Mouse (Mus musculus) intestine, embryonic 16.5 days (tissue): ENCODE results near the gene Srcin1. TPM values are rescaled to one million over a fixed set of nuclear protein-coding genes. Genes with fewer than 3 reads are reported as not detected.

Experiments
- ATAC-seq: fragments of 200-750 bp; cut with Nextera tagmentation; 2 replicates; pipeline ENCODE4 v1.8.0; 2017; ENCODE audit warnings: moderate TSS enrichment, moderate library complexity
- H3K27ac ChIP-seq: fragments of 300-500 bp; sonication (generic); 2 replicates; pipeline ENCODE4 v1.5.1; 2014; ENCODE audit warnings: mild to moderate bottlenecking, low read length
- H3K27me3 ChIP-seq: fragments of 300-500 bp; sonication (generic); replicated peaks from 2 replicates; pipeline ENCODE4 v1.6.1; 2014; ENCODE audit warnings: low read length, control low read depth, mixed read lengths; ENCODE audit not compliant: control insufficient read depth, insufficient read depth
- H3K36me3 ChIP-seq: fragments of 300-500 bp; sonication (generic); 2 replicates; pipeline ENCODE4 v1.6.1; 2014; ENCODE audit warnings: low read length, control low read depth; ENCODE audit not compliant: control insufficient read depth, insufficient read depth
- H3K4me1 ChIP-seq: fragments of 300-500 bp; sonication (generic); 2 replicates; pipeline ENCODE4 v1.6.1; 2014; ENCODE audit warnings: low read length, control low read depth, mixed read lengths; ENCODE audit not compliant: control insufficient read depth, insufficient read depth
- H3K4me2 ChIP-seq: fragments of 300-500 bp; sonication (generic); 2 replicates; pipeline ENCODE4 v1.6.1; 2014; ENCODE audit warnings: low read depth, low read length, control low read depth
- H3K4me3 ChIP-seq: fragments of 300-500 bp; sonication (generic); 2 replicates; pipeline ENCODE4 v1.5.1; 2014; ENCODE audit warnings: mild to moderate bottlenecking, low read length
- H3K9ac ChIP-seq: fragments of 300-500 bp; sonication (generic); 2 replicates; pipeline ENCODE4 v1.6.1; 2014; ENCODE audit warnings: low read depth, low read length
- H3K9me3 ChIP-seq: fragments of 300-500 bp; sonication (generic); 2 replicates; pipeline ENCODE4 v1.6.1; 2016; ENCODE audit warnings: low read length, control low read depth; ENCODE audit not compliant: control insufficient read depth
- WGBS: fragments of 180-500 bp; shearing (Covaris S2); extraction: QIAGEN DNeasy Blood & Tissue Kit; methylation state at CpG from one replicate; pipeline ENCODE4 v1.1.7; 2014; 5-methylcytosine and 5-hydroxymethylcytosine counted together
- polyA plus RNA-seq: library from polyadenylated mRNA; unstranded; fragments of >200 nt; fragmentation: Nextera tagmentation; extraction: Ambion mirVana; gene quantifications from 2 replicates; pipeline ENCODE4 v1.2.1, GENCODE M21; 2015

Gene Srcin1
- polyA plus RNA-seq, 1 experiment from 2014 or later, result 0.12 TPM

DNA sequence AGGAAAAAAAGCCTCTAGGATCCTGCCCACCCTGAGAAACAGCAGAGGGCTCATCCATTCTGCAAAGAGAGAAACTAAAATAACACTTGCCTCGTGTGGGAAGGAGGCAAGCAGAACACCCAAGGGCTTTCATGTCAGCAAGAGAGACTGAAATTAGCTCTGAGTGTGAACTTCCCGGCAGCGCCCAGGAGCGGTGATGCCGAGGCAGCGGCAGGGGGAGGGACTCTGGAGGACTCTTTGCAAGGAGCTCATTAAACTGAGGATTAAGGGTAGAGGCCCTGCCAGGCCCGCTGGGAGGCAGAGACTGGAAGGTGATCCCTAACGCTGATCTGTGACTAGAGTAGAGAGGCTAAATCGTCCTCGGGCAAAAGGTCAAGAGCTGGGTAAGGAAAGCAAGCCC is 13.2 kb upstream of the Srcin1 start:
- no peak for ATAC-seq
- H3K4me2 ChIP-seq, result no peak overlapping the region

DNA sequence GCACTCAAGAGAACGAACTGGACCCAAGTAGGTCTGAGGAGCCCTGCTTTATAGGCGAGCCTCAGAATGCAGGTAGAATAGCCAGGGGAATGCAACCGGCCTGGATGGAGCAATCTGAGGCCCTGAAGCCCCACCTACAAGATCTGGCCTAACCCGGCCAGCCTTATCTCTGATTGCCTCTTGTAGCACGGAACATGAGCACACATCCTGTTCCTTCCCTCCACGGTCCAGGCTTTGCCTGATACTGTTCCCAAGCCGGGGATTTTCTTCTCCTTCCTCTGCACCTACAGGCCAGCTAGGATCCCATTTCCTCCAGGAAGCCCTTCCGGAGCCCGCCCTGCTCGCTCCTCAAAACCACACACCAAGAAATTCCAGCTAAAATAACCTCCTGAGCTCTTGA is 9.9 kb upstream of the Srcin1 start:
- Histone ChIP-seq H3K9me3 (no peaks in the 10 kb centered on the region), H3K4me1 (peaks cover 6% of the 10 kb centered on the region; the same call in 1 of the 2 replicates), H3K4me3 (no peak overlapping the region), H3K27me3 (no peaks in the 10 kb centered on the region), H3K4me2 (no peak overlapping the region), H3K27ac (no peak overlapping the region), H3K9ac (peak overlapping the region; percentile 24; the same call in 1 of the 2 replicates), H3K36me3 (no peaks in the 10 kb centered on the region)
- WGBS, result 41% methylated on average over 10 of the region's 10 CpGs
- ATAC-seq, result peak; percentile 97

More for the DNA sequence above, 13.2 kb upstream of the Srcin1 start:
- Histone ChIP-seq H3K4me1 (peaks cover 6% of the 10 kb centered on the region; the same call in 1 of the 2 replicates), H3K27me3 (no peaks in the 10 kb centered on the region), H3K9me3 (no peaks in the 10 kb centered on the region), H3K27ac (no peak overlapping the region), H3K36me3 (no peaks in the 10 kb centered on the region), H3K9ac (no peak overlapping the region), H3K4me3 (no peak overlapping the region)
- 15% methylated on average over 10 of the region's 10 CpGs for WGBS

DNA sequence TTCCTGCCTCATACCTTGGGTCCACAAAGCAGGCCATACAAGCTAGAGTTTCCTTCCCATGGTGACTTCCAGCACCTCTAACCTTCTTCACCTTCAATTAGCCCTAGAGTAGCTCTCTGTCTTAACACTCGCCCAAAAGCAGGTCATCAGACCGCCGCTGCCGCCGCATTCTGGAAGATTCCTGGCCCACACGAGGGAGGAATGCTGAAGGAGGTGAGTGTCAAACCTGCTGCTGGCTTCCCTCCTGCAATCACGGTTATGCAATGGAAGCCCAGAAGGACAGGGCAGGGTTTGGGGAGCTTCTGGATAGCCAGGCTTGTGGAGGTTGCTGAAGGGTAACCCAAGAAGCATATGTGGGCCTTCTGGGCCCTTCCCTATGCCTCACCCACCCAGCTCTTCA is 8.5 kb upstream of the Srcin1 start:
- Histone ChIP-seq H3K9ac (no peak overlapping the region), H3K4me1 (peaks cover 6% of the 10 kb centered on the region; the same call in 1 of the 2 replicates), H3K27ac (no peak overlapping the region), H3K4me2 (no peak overlapping the region), H3K4me3 (no peak overlapping the region), H3K27me3 (0 out of 2 replicates have a peak, but pooled peaks cover 2% of the 10 kb centered on the region), H3K9me3 (no peaks in the 10 kb centered on the region), H3K36me3 (no peaks in the 10 kb centered on the region)
- no peak for ATAC-seq
- WGBS, result 75% methylated on average over 7 of the region's 7 CpGs

DNA sequence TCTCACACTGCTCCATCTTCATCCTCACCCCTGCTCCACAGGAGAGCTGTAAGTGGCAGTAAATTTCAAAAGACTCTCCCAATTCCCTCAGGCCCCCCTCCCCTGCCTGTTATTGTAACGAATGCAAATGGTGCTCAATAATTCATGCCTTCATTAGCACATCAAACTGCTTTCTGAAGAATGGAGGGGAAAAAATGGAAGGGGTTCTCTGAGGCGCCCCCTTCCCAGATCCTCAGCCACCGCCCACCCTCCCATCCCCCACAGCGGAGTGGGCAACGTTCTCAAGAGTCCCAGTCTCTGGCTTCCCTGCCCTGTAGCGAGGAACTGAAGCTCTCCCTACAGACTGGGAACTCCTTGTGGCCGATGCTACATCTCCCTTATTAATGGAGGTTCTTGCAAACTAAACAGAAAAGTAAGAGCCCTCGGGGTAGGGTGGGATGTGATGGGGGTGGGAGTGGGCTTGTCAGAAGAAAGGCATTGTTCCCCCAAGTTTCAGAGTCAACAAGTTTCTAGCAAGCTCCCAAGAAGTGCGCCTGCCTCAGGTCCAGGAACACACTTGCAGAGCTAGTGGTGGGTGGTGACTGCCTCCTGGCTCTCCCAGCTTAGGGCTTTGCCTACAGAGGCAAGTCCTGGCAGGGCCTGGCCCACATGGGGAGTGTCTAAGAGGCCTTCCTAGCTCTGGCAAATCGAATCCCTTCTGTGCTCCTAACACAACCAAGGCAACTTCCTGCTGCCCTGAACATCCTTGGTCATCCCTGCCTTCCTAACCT is 3.3 kb upstream of the Srcin1 start:
- 31% methylated on average over 10 of the region's 10 CpGs for WGBS
- Histone ChIP-seq H3K4me2 (no peak overlapping the region), H3K36me3 (no peaks in the 10 kb centered on the region), H3K27ac (no peak overlapping the region), H3K4me1 (peaks cover 20% of the 10 kb centered on the region), H3K27me3 (peaks cover 18% of the 10 kb centered on the region), H3K9ac (no peak overlapping the region), H3K9me3 (no peaks in the 10 kb centered on the region), H3K4me3 (no peak overlapping the region)
- ATAC-seq, result no peak

DNA sequence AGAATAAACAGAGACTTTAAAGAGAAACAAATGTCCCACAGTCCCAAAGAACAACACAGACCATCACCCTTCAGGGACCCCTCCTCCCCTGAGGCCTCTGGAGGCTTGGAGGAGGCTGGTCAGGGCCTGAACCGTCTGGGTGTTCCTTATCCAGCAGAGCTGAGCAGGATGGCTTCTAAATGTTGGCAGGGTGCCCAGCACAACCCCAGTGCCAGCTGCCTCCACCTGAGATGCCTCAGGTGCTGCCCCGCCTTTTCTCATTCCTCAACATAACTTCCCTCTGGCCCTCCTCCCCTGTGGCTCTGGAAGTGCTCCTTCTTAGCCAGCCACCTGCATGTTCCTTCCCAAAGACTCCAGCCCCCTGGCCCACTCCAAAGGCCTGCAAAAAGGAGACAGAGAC is 2.3 kb upstream of the Srcin1 start:
- ATAC-seq, result no peak
- H3K4me3 ChIP-seq, result no peak overlapping the region
- no peaks in the 10 kb centered on the region for H3K36me3 ChIP-seq
- H3K27ac ChIP-seq, result no peak overlapping the region
- no peak overlapping the region for H3K9ac ChIP-seq
- H3K9me3 ChIP-seq, result no peaks in the 10 kb centered on the region
- H3K4me1 ChIP-seq, result peaks cover 25% of the 10 kb centered on the region
- WGBS, result 29% methylated on average over 2 of the region's 2 CpGs
- H3K4me2 ChIP-seq, result no peak overlapping the region
- H3K27me3 ChIP-seq, result peaks cover 28% of the 10 kb centered on the region

DNA sequence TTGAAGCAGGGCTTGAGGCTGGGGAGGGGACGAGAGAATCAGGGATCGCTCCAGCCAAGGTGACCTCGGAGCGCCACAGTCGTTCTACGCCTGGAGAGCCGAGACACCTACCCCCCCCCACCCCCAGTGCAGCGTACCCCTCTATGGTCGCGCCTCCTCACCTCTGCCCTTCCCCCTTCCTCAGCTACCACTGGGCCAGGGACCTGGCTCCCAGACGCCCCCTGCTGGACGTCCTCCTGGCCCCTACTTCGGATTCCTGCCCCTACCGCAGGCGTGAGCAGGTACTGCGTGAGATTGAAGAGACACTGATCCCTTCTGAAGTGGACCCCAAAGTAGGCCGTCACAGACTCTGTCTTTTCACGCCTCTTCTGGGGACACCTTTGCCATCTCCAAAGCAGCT is 348 bp downstream of the Srcin1 start:
- H3K36me3 ChIP-seq, result no peaks in the 10 kb centered on the region
- H3K4me3 ChIP-seq, result peak overlapping the region; percentile 65
- H3K4me2 ChIP-seq, result peak overlapping the region; percentile 99
- H3K4me1 ChIP-seq, result peaks cover 32% of the 10 kb centered on the region
- H3K9me3 ChIP-seq, result no peaks in the 10 kb centered on the region
- H3K9ac ChIP-seq, result peak overlapping the region; percentile 67
- no peak overlapping the region for H3K27ac ChIP-seq
- 1% methylated on average over 18 of the region's 18 CpGs for WGBS
- ATAC-seq, result peak; percentile 71
- H3K27me3 ChIP-seq, result peaks cover 47% of the 10 kb centered on the region

DNA sequence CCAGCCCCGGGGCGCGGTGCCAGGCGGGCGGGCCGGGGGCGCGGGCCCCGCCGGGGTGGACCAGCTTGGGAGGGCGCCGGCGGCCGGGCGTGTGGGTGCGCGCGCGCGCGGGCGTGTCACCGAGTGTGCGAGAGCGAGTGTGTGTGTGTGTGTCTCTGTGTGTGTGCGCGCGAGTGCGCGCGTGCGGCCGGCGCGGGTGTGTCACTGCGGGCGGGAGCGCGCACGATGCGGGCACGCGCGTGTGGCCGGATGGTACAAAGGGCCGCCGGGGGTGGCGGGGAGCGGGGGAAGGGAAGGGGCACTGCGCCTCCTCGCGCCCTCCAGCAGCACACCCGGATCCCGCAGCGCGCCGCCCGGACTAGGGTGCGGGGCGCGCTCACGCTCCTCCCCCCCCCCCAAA is 911 bp downstream of the Srcin1 start:
- peaks cover 47% of the 10 kb centered on the region for H3K27me3 ChIP-seq
- H3K4me3 ChIP-seq, result peak overlapping the region; percentile 65
- H3K36me3 ChIP-seq, result no peaks in the 10 kb centered on the region
- WGBS, result under 1% methylated on average over 40 of the region's 62 CpGs
- no peaks in the 10 kb centered on the region for H3K9me3 ChIP-seq
- peak overlapping the region; percentile 99 for H3K4me2 ChIP-seq
- peak; percentile 36 for ATAC-seq
- H3K4me1 ChIP-seq, result peaks cover 32% of the 10 kb centered on the region
- peak overlapping the region; percentile 67 for H3K9ac ChIP-seq
- no peak overlapping the region for H3K27ac ChIP-seq

DNA sequence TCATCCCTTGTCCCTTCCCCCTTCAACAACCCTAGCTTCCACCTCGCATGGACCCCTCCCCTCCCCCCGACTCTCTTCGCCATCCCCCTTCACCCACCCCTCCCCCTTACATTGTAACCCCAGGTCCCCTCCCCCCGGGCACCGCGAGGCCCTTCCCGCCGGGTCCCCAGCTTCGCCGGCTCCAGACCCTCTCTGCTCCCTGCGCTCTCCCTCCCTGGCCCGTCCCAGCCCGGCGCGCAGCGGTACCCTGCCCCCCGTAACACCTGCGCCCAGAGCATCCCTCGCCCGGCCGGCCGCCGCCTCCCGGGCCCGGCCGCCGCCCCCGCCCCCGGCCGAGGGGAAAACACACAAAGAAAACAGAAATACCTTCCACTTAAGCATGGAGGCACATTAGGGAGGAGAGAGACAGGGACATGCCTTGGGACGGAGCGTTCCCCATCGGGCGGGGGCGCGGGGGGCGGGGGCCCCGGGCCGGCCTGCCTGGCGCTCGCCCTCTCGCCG is 1.4 kb downstream of the Srcin1 start:
- H3K27me3 ChIP-seq, result peaks cover 48% of the 10 kb centered on the region
- H3K36me3 ChIP-seq, result no peaks in the 10 kb centered on the region
- H3K4me2 ChIP-seq, result peak overlapping the region; percentile 99
- H3K9ac ChIP-seq, result peak overlapping the region; percentile 67
- H3K9me3 ChIP-seq, result no peaks in the 10 kb centered on the region
- H3K4me3 ChIP-seq, result peak overlapping the region; percentile 65
- under 1% methylated on average over 38 of the region's 43 CpGs for WGBS
- no peak overlapping the region for H3K27ac ChIP-seq
- no peak for ATAC-seq
- H3K4me1 ChIP-seq, result peaks cover 32% of the 10 kb centered on the region

DNA sequence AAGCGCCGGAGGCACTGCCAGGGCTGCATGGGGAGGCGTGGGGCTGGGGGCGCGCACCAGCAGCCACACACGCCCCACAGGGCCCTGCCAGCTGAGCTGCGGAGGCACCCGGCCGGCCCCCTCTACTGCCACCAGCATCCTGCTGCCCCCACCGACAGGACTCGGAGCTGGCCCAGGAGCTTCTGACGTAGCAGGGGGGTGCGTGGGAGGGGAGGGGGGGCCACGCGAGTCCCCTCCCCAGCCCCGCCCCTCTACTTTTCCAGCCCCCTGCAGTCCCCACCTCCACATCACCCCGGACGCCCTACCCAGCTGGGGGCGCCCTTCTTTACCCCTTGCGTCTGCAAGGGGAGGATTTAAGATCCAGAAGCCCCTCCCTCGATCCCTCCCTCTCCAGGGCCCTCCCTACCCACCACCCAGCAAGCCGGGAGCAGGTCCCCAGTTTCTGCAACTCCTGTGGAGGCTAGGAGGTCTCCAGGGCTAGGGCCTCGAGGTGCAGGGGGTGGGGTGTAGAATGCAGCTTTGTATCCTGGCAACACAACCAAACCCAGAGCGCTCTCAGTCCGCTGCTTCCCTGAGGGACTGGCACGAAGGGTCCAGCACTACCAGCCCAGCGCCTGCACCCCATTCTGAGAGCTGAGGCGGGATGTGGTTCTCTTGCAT is 2.0 kb downstream of the Srcin1 start:
- H3K9ac ChIP-seq, result no peak overlapping the region
- H3K4me1 ChIP-seq, result peaks cover 32% of the 10 kb centered on the region
- ATAC-seq, result 0 out of 2 replicates have a peak, but pooled peaks have one; percentile 4
- peak overlapping the region; percentile 65 for H3K4me3 ChIP-seq
- H3K9me3 ChIP-seq, result no peaks in the 10 kb centered on the region
- WGBS, result 6% methylated on average over 28 of the region's 28 CpGs
- H3K27me3 ChIP-seq, result peaks cover 50% of the 10 kb centered on the region
- peak overlapping the region; percentile 99 for H3K4me2 ChIP-seq
- H3K27ac ChIP-seq, result no peak overlapping the region
- H3K36me3 ChIP-seq, result no peaks in the 10 kb centered on the region
